Mouse (Mus musculus) E14TG2a.4 (cell line): ENCODE measurements at regions not wholly inside any gene's neighbourhood (a gene's known extent, or its start where the extent isn't known, plus 50 kb on each side); places are given as distances from the start of the nearest gene placed in this dataset.

Source experiments
- CTCF ChIP-seq: conservative IDR thresholded peaks from 2 replicates; pipeline ENCODE4 v1.5.1; 2014; ENCODE audit warnings: low read length
- NANOG ChIP-seq: IDR thresholded peaks from 2 replicates; pipeline ENCODE4 v1.6.1; 2014; ENCODE audit warnings: borderline replicate concordance, low read length, mixed read lengths
- POU5F1 ChIP-seq: IDR thresholded peaks from 2 replicates; pipeline ENCODE4 v1.6.1; 2014; ENCODE audit warnings: low read length, borderline replicate concordance

- no peak for TF ChIP-seq CTCF
- TF ChIP-seq NANOG, result no peak
- no peak for TF ChIP-seq POU5F1
Observed at GRCm38 (mm10) chr4:47594171-47594570, 119.7 kb downstream of the Sec61b start.
